Mouse (Mus musculus) heart, embryonic 11.5 days (tissue): ENCODE measurements around the gene Map2k4. TPM values are rescaled to one million over a fixed set of nuclear protein-coding genes. Genes with fewer than 3 reads are reported as not detected.

ENCODE experiments used
- ATAC-seq: fragments of 200-750 bp; cut with Nextera tagmentation; replicated peaks from 2 replicates; pipeline ENCODE4 v1.8.0; 2017; ENCODE audit warnings: moderate library complexity; ENCODE audit not compliant: insufficient number of reproducible peaks, low FRiP score, low TSS enrichment
- H3K27ac ChIP-seq: fragments of 300-500 bp; sonication (generic); 2 replicates; pipeline ENCODE4 v1.5.1; 2014; ENCODE audit warnings: mild to moderate bottlenecking, low read depth, low read length
- H3K27me3 ChIP-seq: fragments of 300-500 bp; sonication (generic); 2 replicates; pipeline ENCODE4 v1.6.1; 2014; ENCODE audit warnings: mild to moderate bottlenecking, low read length, mixed read lengths; ENCODE audit not compliant: control insufficient read depth, insufficient read depth
- H3K36me3 ChIP-seq: fragments of 300-500 bp; sonication (generic); 2 replicates; pipeline ENCODE4 v1.6.1; 2014; ENCODE audit warnings: mild to moderate bottlenecking, low read length, moderate library complexity, mixed read lengths; ENCODE audit not compliant: control insufficient read depth, insufficient read depth
- H3K4me1 ChIP-seq: fragments of 300-500 bp; sonication (generic); 2 replicates; pipeline ENCODE4 v1.6.1; 2014; ENCODE audit warnings: low read length; ENCODE audit not compliant: control insufficient read depth, insufficient read depth
- H3K4me2 ChIP-seq: fragments of 300-500 bp; sonication (generic); 2 replicates; pipeline ENCODE4 v1.6.1; 2014; ENCODE audit warnings: mild to moderate bottlenecking, moderate library complexity
- H3K4me3 ChIP-seq: fragments of 300-500 bp; sonication (generic); 2 replicates; pipeline ENCODE4 v1.5.1; 2014; ENCODE audit warnings: low read depth, low read length
- H3K9ac ChIP-seq: fragments of 300-500 bp; sonication (generic); 2 replicates; pipeline ENCODE4 v1.6.1; 2014; ENCODE audit warnings: mild to moderate bottlenecking, low read depth, low read length, moderate library complexity
- H3K9me3 ChIP-seq: fragments of 300-500 bp; sonication (generic); replicated peaks from 2 replicates; pipeline ENCODE4 v1.6.1; 2016; ENCODE audit warnings: low read length; ENCODE audit not compliant: control insufficient read depth
- WGBS: fragments of 180-500 bp; shearing (Covaris S2); extraction: QIAGEN DNeasy Blood & Tissue Kit; methylation state at CpG from one replicate; pipeline ENCODE4 v1.1.7; 2014; ENCODE audit not compliant: insufficient replicate concordance; 5-methylcytosine and 5-hydroxymethylcytosine counted together
- polyA plus RNA-seq: library from polyadenylated mRNA; unstranded; fragments of >200 nt; fragmentation: Nextera tagmentation; extraction: Ambion mirVana; gene quantifications from 2 replicates; pipeline ENCODE4 v1.2.1, GENCODE M21; 2014

The Map2k4 gene
- polyA plus RNA-seq, 1 experiment from 2014 or later, result 80.0 TPM

DNA sequence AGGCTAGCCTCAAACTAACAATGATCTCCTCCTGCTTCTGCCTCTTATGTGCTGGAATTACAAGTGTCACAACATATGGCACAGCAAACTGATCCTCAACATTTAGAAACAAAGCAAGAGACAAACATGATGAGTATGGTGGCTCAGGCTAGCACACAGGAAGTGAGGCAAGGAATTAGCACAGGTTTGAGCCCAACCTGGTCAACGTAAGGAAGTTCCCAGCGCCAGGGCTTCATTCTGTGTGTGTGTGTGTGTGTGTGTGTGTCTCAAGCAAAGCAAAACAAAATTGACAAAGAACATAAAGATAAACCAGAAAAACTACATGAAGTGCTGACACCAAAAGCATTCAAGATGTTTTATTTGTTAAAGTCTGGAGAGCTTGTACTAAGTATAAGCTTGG, 27.2 kb downstream of the Map2k4 start:
- no peak overlapping the region for H3K9ac ChIP-seq
- WGBS, result 90% methylated on average over 2 of the region's 2 CpGs
- H3K4me2 ChIP-seq, result no peak overlapping the region
- no peaks in the 10 kb centered on the region for H3K36me3 ChIP-seq
- 0 out of 2 replicates have a peak, but pooled peaks cover 2% of the 10 kb centered on the region for H3K4me1 ChIP-seq
- no peak overlapping the region for H3K27ac ChIP-seq
- no peak overlapping the region for H3K4me3 ChIP-seq
- no peaks in the 10 kb centered on the region for H3K9me3 ChIP-seq
- no peak for ATAC-seq
- no peaks in the 10 kb centered on the region for H3K27me3 ChIP-seq

DNA sequence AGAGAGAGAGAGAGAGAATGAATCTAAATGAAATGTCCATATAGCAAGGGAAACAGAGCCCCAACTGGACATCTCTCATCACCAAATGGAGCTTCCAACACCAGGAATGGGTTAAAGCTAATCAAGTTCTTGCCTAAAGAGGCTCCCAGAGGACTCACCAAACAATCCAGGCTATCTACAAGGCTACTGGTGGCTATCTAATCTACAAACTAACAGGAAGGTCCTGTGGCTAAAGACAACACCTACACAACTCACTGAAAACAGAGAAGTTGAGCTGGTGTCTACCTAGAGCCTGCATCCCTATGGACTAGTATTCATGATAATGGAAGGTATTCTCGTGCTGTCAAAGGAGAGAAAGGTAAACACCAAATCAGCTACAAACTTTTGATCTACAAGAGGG, 28.7 kb downstream of the Map2k4 start:
- no peak for ATAC-seq
- WGBS, result 48% methylated on average over 1 of the region's 1 CpGs
- no peaks in the 10 kb centered on the region for H3K36me3 ChIP-seq
- H3K4me1 ChIP-seq, result 0 out of 2 replicates have a peak, but pooled peaks cover 2% of the 10 kb centered on the region
- H3K4me2 ChIP-seq, result no peak overlapping the region
- no peak overlapping the region for H3K27ac ChIP-seq
- no peaks in the 10 kb centered on the region for H3K9me3 ChIP-seq
- no peak overlapping the region for H3K9ac ChIP-seq
- H3K4me3 ChIP-seq, result no peak overlapping the region
- H3K27me3 ChIP-seq, result no peaks in the 10 kb centered on the region

DNA sequence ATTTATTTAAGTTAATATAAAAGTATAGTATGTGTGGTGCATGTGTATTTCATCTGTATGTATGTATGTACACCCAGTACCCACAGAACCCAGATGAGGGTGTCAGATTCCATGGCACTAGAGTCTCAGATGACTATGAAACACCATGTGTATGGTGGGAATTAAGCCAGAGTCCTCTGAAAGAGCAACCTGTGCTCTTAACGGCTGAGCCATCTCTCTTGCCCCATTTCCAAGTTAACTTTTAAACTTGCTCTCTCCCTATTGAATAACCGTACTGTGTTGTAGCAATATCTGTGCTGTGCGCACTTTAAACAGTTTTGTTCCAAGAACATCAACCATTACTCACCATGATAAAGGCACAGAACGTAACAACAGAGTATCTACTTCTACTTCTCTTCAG, 33.9 kb downstream of the Map2k4 start:
- 89% methylated on average over 4 of the region's 4 CpGs for WGBS
- Histone ChIP-seq H3K9ac (no peak overlapping the region), H3K36me3 (no peaks in the 10 kb centered on the region), H3K4me1 (peaks cover 5% of the 10 kb centered on the region; the same call in 1 of the 2 replicates), H3K4me3 (no peak overlapping the region), H3K9me3 (no peaks in the 10 kb centered on the region), H3K4me2 (no peak overlapping the region), H3K27me3 (no peaks in the 10 kb centered on the region), H3K27ac (no peak overlapping the region)
- ATAC-seq, result no peak

DNA sequence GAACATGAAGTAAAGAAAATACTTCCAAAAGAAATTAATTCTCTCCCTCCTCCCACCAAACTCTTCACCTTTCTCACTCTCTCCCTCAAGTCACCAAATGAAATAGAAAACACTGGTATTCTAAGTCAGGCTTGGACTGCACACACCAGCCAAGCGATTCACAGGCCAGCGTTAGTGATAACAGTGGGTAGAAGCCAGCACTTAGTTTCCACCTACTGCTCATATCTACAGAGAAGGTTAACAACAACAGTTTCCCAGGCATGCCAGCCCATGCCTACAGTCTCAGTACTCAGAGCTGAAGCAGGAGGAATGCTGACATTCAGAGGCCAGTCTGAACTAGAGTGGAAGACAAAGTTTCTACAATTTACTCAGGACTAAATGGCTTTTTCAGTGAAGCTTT, 34.5 kb downstream of the Map2k4 start:
- Histone ChIP-seq H3K27me3 (no peaks in the 10 kb centered on the region), H3K27ac (peak overlapping the region; percentile 25; the same call in 1 of the 2 replicates), H3K9me3 (no peaks in the 10 kb centered on the region), H3K4me2 (no peak overlapping the region), H3K9ac (no peak overlapping the region), H3K4me1 (peaks cover 5% of the 10 kb centered on the region; the same call in 1 of the 2 replicates), H3K4me3 (no peak overlapping the region), H3K36me3 (no peaks in the 10 kb centered on the region)
- no peak for ATAC-seq
- 22% methylated on average over 2 of the region's 2 CpGs for WGBS

DNA sequence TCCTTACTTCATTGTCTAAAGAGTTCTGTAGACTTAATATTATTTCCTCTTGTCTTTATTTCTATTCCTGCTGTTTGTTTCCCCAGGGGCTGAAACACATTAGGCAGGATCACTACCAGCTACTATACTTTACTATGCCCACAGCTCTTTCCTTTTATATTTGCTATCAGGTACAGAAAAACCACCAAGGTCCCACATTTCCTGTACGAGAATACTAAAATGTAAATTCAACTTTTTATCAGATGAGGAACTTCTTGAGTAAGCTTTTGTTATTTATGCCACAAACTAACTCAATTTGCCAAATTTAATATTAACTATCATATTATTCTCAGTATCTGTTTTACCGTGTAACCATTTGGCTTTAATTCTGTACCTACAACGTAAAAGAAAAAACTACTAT, 37.6 kb downstream of the Map2k4 start:
- Histone ChIP-seq H3K27me3 (no peaks in the 10 kb centered on the region), H3K4me1 (peaks cover 10% of the 10 kb centered on the region), H3K4me3 (no peak overlapping the region), H3K36me3 (no peaks in the 10 kb centered on the region), H3K9me3 (no peaks in the 10 kb centered on the region), H3K4me2 (no peak overlapping the region), H3K9ac (no peak overlapping the region), H3K27ac (no peak overlapping the region)
- ATAC-seq, result no peak
- 88% methylated on average over 3 of the region's 3 CpGs for WGBS

DNA sequence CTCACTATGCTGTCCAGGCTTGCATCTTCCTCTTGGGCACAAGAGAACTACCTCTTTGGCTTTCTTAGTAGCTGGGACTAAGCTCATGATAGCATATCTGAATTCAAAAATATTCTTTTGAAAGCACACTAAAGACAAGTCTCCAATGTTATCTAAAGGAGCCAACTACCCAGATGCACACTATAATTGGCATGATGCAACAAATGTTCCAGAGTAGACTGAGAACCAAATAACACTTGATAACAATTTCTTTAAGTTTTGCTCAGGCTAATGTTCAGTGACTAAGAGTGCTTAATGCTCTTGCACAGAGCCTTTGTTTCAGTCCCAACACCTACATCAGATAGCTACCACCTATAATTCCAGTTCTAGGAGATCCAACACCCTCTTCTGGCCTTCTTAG, 40.7 kb downstream of the Map2k4 start:
- H3K36me3 ChIP-seq, result no peaks in the 10 kb centered on the region
- H3K9me3 ChIP-seq, result no peaks in the 10 kb centered on the region
- H3K27me3 ChIP-seq, result no peaks in the 10 kb centered on the region
- no peak overlapping the region for H3K9ac ChIP-seq
- no peak overlapping the region for H3K4me3 ChIP-seq
- H3K4me2 ChIP-seq, result no peak overlapping the region
- no peak for ATAC-seq
- peaks cover 5% of the 10 kb centered on the region; the same call in 1 of the 2 replicates for H3K4me1 ChIP-seq
- no peak overlapping the region for H3K27ac ChIP-seq

DNA sequence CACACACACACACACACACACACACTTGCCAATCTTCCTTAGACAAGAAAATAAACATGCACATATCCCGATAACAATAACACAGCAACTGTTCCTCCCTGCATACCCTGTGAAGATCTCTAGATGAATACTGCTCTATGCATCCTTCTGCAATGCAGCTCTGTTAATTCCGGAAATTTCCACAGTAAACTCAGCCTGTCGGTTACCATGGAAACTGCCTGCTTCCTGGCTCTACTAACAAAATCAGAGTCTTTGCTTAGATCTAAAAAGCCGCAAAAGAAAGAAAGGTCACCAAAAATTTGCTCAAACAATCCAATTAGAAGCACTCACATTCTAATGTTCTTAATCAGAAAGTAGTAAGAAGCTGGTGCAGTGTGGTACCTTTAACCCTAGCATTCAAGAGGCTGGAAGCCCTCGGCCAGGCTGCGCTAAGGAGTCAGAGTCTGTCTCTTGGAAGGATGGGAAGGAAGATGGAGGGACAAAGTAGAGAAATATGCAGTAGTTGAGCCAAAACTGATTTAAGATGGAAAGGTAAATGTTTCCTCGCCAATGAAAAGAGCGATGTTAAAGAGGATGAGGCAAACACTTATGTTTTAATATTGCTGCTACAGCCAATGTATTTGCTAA, 42.3 kb downstream of the Map2k4 start:
- H3K36me3 ChIP-seq, result no peaks in the 10 kb centered on the region
- no peak overlapping the region for H3K4me2 ChIP-seq
- H3K9ac ChIP-seq, result no peak overlapping the region
- H3K27me3 ChIP-seq, result no peaks in the 10 kb centered on the region
- H3K4me3 ChIP-seq, result no peak overlapping the region
- H3K27ac ChIP-seq, result no peak overlapping the region
- 85% methylated on average over 8 of the region's 8 CpGs for WGBS
- peaks cover 5% of the 10 kb centered on the region; the same call in 1 of the 2 replicates for H3K4me1 ChIP-seq
- ATAC-seq, result no peak
- no peaks in the 10 kb centered on the region for H3K9me3 ChIP-seq

DNA sequence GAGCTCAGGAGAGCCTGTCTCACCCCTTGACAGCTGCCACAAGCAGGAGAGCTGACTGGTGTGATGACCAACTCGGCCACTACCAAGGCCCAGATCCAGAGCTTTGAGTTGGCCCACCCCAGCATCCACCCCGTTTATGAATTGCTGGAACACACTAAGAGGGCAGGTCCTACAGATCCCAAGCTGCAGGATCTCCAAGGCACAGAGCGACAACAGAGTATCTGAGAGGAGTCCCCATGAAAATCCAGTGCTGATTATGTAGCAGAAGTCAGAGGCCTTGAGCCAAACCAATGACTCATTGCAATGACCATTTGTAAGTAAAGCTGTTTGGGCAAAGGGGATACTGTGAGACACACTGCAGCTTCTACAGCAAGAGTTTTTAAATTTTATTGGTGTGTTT, 44.2 kb downstream of the Map2k4 start:
- Histone ChIP-seq H3K9ac (no peak overlapping the region), H3K4me1 (peaks cover 5% of the 10 kb centered on the region; the same call in 1 of the 2 replicates), H3K27ac (no peak overlapping the region), H3K9me3 (no peaks in the 10 kb centered on the region), H3K27me3 (no peaks in the 10 kb centered on the region), H3K4me2 (no peak overlapping the region), H3K36me3 (no peaks in the 10 kb centered on the region), H3K4me3 (no peak overlapping the region)
- WGBS, result 86% methylated on average over 3 of the region's 3 CpGs
- no peak for ATAC-seq

DNA sequence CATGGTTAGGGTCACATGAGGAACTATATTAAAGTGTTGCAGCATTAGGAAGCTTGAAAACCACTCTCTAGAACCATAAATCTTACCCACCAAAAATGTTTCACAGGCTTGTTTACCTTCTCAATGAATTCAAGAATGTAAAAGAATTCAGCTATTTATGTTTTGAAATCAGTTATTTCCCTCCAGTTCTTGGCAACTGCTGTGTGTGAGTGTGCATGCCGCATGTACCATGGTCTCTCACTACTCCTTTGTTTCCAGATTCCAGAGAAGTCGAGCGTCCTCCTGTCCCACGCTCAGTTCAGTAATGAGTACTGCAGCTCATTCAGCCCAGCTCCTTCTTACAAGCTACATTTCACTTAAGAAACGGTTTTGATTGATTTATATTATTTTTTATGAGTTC, 47.3 kb downstream of the Map2k4 start:
- no peak overlapping the region for H3K9ac ChIP-seq
- 84% methylated on average over 5 of the region's 5 CpGs for WGBS
- H3K4me2 ChIP-seq, result no peak overlapping the region
- no peak overlapping the region for H3K27ac ChIP-seq
- H3K4me3 ChIP-seq, result no peak overlapping the region
- H3K27me3 ChIP-seq, result no peaks in the 10 kb centered on the region
- H3K4me1 ChIP-seq, result peaks cover 9% of the 10 kb centered on the region; the same call in 1 of the 2 replicates
- no peaks in the 10 kb centered on the region for H3K36me3 ChIP-seq
- H3K9me3 ChIP-seq, result no peaks in the 10 kb centered on the region
- no peak for ATAC-seq
